Mouse (Mus musculus) lung, adult 2 months (tissue): ENCODE results near the gene Ppm1n.

ENCODE experiments used
- CTCF ChIP-seq: fragments of 200-500 bp; IDR thresholded peaks from 2 replicates; pipeline ENCODE4 v1.5.1; 2011; ENCODE audit warnings: mild to moderate bottlenecking, low read length, control low read depth; ENCODE audit not compliant: insufficient read depth
- POLR2A ChIP-seq: fragments of 200-500 bp; IDR thresholded peaks from 2 replicates; pipeline ENCODE4 v1.6.1; 2011; ENCODE audit warnings: low read depth, mild to moderate bottlenecking, control low read depth, low read length, borderline replicate concordance; ENCODE audit errors: extremely low read depth

- TF ChIP-seq POLR2A (no peak), CTCF (no peak)
Measured at GRCm38 (mm10) chr7:19314033-19314432, 34.2 kb upstream of the Ppm1n start.
